Mouse (Mus musculus) layer of hippocampus, adult 2 months (tissue): ENCODE data around the gene Akap2. TPM values are rescaled to one million over a fixed set of nuclear protein-coding genes. Genes with fewer than 3 reads are reported as not detected.

Experiments
- DNase-seq, 2 experiments: peaks; one replicate each; pipeline ENCODE4 v3.0.0; 2022; ENCODE audit warnings: low spot score in 2 of 2
- H3K27ac ChIP-seq: fragments of 200-600 bp; 2 replicates; pipeline ENCODE4 v1.8.1; 2022
- H3K4me3 ChIP-seq: fragments of 200-600 bp; 2 replicates; pipeline ENCODE4 v1.8.1; 2022; ENCODE audit warnings: mild to moderate bottlenecking
- CTCF ChIP-seq: fragments of 200-600 bp; conservative IDR thresholded peaks from 2 replicates; pipeline ENCODE4 v1.8.1; 2022; ENCODE audit warnings: antibody characterized with exemption, mild to moderate bottlenecking, moderate library complexity
- total RNA-seq, 2 experiments: library from RNA; stranded (reverse); gene quantifications; 2 replicates each; pipeline ENCODE4 v1.2.3; 2021

The Akap2 gene
- total RNA-seq, 2 experiments from 2014 or later, result 46.8 to 52.0 TPM

GRCm38 (mm10) chr4:57816146-57816545, 98.7 kb downstream of the Akap2 start:
- no peak for TF ChIP-seq CTCF
- no peak for DNase-seq
- H3K4me3 ChIP-seq, result no peak overlapping the region

GRCm38 (mm10) chr4:57820839-57821374, 103.5 kb downstream of the Akap2 start:
- H3K27ac ChIP-seq, result no peak overlapping the region
- TF ChIP-seq CTCF, result no peak
- DNase-seq, result no peak
- H3K4me3 ChIP-seq, result no peak overlapping the region

More at GRCm38 (mm10) chr4:57816146-57816545, 98.7 kb downstream of the Akap2 start:
- no peak overlapping the region for H3K27ac ChIP-seq

- DNase-seq, result peak in 1 of 2 experiments; percentile 25
- TF ChIP-seq CTCF, result no peak
- Histone ChIP-seq H3K27ac (peak overlapping the region; percentile 70; the same call in 1 of the 2 replicates), H3K4me3 (peak overlapping the region; percentile 35)
Measured at GRCm38 (mm10) chr4:57821556-57822356, 104.3 kb downstream of the Akap2 start.

GRCm38 (mm10) chr4:57822641-57823040, 105.2 kb downstream of the Akap2 start:
- Histone ChIP-seq H3K4me3 (no peak overlapping the region), H3K27ac (no peak overlapping the region)
- no peak for DNase-seq
- no peak for TF ChIP-seq CTCF

- H3K4me3 ChIP-seq, result no peak overlapping the region
- DNase-seq, result no peak
- no peak for TF ChIP-seq CTCF
- no peak overlapping the region for H3K27ac ChIP-seq
Measured at GRCm38 (mm10) chr4:57824626-57825240, 107.3 kb downstream of the Akap2 start.

- Histone ChIP-seq H3K4me3 (no peak overlapping the region), H3K27ac (no peak overlapping the region)
- no peak for DNase-seq
- TF ChIP-seq CTCF, result no peak
Measured at GRCm38 (mm10) chr4:57826272-57826671, 108.8 kb downstream of the Akap2 start.

- no peak for DNase-seq
- TF ChIP-seq CTCF, result no peak
- no peak overlapping the region for H3K4me3 ChIP-seq
- no peak overlapping the region for H3K27ac ChIP-seq
Measured at GRCm38 (mm10) chr4:57829131-57829530, 111.7 kb downstream of the Akap2 start.

- TF ChIP-seq CTCF, result no peak
- Histone ChIP-seq H3K4me3 (no peak overlapping the region), H3K27ac (no peak overlapping the region)
- no peak for DNase-seq
Measured at GRCm38 (mm10) chr4:57829740-57830139, 112.3 kb downstream of the Akap2 start.

GRCm38 (mm10) chr4:57832318-57832717, 114.9 kb downstream of the Akap2 start:
- Histone ChIP-seq H3K27ac (no peak overlapping the region), H3K4me3 (no peak overlapping the region)
- DNase-seq, result no peak
- no peak for TF ChIP-seq CTCF

- no peak for TF ChIP-seq CTCF
- Histone ChIP-seq H3K27ac (no peak overlapping the region; the same call in 1 of the 2 replicates), H3K4me3 (no peak overlapping the region)
- DNase-seq, result no peak
Measured at GRCm38 (mm10) chr4:57833060-57833459, 115.6 kb downstream of the Akap2 start.

- no peak overlapping the region for H3K4me3 ChIP-seq
- no peak for DNase-seq
- no peak for TF ChIP-seq CTCF
Measured at GRCm38 (mm10) chr4:57834141-57834540, 116.7 kb downstream of the Akap2 start.

GRCm38 (mm10) chr4:57837089-57837488, 119.6 kb downstream of the Akap2 start:
- no peak for TF ChIP-seq CTCF
- H3K4me3 ChIP-seq, result no peak overlapping the region
- H3K27ac ChIP-seq, result no peak overlapping the region
- no peak for DNase-seq

More at GRCm38 (mm10) chr4:57834141-57834540, 116.7 kb downstream of the Akap2 start:
- H3K27ac ChIP-seq, result peak overlapping the region; percentile 48; the same call in 1 of the 2 replicates

- no peak overlapping the region for H3K27ac ChIP-seq
- no peak for DNase-seq
- no peak overlapping the region for H3K4me3 ChIP-seq
- no peak for TF ChIP-seq CTCF
Measured at GRCm38 (mm10) chr4:57839343-57839742, 121.9 kb downstream of the Akap2 start.

- no peak for DNase-seq
- Histone ChIP-seq H3K4me3 (no peak overlapping the region), H3K27ac (no peak overlapping the region)
- no peak for TF ChIP-seq CTCF
Measured at GRCm38 (mm10) chr4:57841911-57842310, 124.5 kb downstream of the Akap2 start.
